Mouse (Mus musculus) ES-Bruce4 (cell line): ENCODE data around the gene Qprt. TPM values are rescaled to one million over a fixed set of nuclear protein-coding genes. Genes with fewer than 3 reads are reported as not detected.

Source experiments
- H3K27ac ChIP-seq: 2 replicates; pipeline ENCODE4 v1.5.1; 2012; ENCODE audit warnings: low read length, inconsistent platforms; ENCODE audit not compliant: insufficient read depth
- H3K27me3 ChIP-seq: 2 replicates; pipeline ENCODE4 v1.6.1; 2012; ENCODE audit warnings: mild to moderate bottlenecking, low read length, inconsistent platforms; ENCODE audit not compliant: control insufficient read depth, poor library complexity, insufficient read depth, severe bottlenecking
- H3K36me3 ChIP-seq: 2 replicates; pipeline ENCODE4 v1.6.1; 2012; ENCODE audit warnings: inconsistent platforms, mild to moderate bottlenecking, low read length, moderate library complexity; ENCODE audit not compliant: control insufficient read depth, poor library complexity, insufficient read depth, severe bottlenecking
- H3K4me1 ChIP-seq: one replicate; pipeline ENCODE4 v1.8.1; 2011; ENCODE audit warnings: low read length; ENCODE audit not compliant: control insufficient read depth, insufficient read depth
- H3K4me3 ChIP-seq: 2 replicates; pipeline ENCODE4 v1.5.1; 2011; ENCODE audit warnings: low read depth, mild to moderate bottlenecking, low read length
- H3K9ac ChIP-seq: 2 replicates; pipeline ENCODE4 v1.6.1; 2012; ENCODE audit warnings: low read depth, mild to moderate bottlenecking, inconsistent platforms; ENCODE audit not compliant: poor library complexity, severe bottlenecking
- H3K9me3 ChIP-seq: replicated peaks from 2 replicates; pipeline ENCODE4 v1.6.1; 2012; ENCODE audit warnings: mild to moderate bottlenecking, low read length, inconsistent platforms; ENCODE audit not compliant: control insufficient read depth, poor library complexity, insufficient read depth, severe bottlenecking
- CTCF ChIP-seq: IDR thresholded peaks from one replicate; pipeline ENCODE4 v1.8.1; 2011; ENCODE audit warnings: low read depth, low read length
- EP300 ChIP-seq: IDR thresholded peaks from 2 replicates; pipeline ENCODE4 v1.6.1; 2011; ENCODE audit warnings: low read depth, low read length; ENCODE audit not compliant: insufficient read depth
- POLR2A ChIP-seq: IDR thresholded peaks from one replicate; pipeline ENCODE4 v1.8.1; 2011; ENCODE audit warnings: low read length; ENCODE audit not compliant: insufficient read depth
- polyA plus RNA-seq: library from polyadenylated mRNA; stranded (reverse); fragments of >200 nt; gene quantifications from 2 replicates; pipeline ENCODE4 v1.2.4, GENCODE M21; 2011; ENCODE audit warnings: low read depth; ENCODE audit not compliant: missing spikeins, insufficient read depth, insufficient read length

Gene Qprt
- polyA plus RNA-seq, 1 experiment: 8.6 TPM

DNA sequence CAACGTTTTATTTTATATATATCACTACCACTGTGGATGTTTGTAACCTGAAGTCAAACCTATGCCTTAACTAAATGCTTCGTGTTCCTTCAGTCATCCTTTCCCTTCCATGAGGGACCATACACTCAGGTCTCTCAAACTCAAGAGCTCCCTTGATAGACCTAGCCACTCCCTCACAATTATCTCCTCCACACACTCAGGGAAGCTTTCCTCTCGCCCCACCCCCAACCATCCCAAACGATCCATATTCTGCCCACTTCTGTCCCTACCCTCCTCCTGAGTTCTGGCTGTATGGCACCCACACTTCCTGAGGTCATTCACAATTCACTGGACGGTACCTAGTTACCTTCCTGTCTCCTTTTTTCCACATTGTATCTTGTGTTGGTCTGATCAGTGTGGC lies 23.5 kb downstream of the Qprt start:
- no peak for TF ChIP-seq CTCF
- TF ChIP-seq EP300: no peak
- TF ChIP-seq POLR2A: no peak
- Histone ChIP-seq H3K4me1 (no peaks in the 10 kb centered on the region), H3K4me3 (no peak overlapping the region), H3K9me3 (no peaks in the 10 kb centered on the region), H3K9ac (no peak overlapping the region), H3K36me3 (no peaks in the 10 kb centered on the region), H3K27me3 (no peaks in the 10 kb centered on the region), H3K27ac (no peak overlapping the region)

DNA sequence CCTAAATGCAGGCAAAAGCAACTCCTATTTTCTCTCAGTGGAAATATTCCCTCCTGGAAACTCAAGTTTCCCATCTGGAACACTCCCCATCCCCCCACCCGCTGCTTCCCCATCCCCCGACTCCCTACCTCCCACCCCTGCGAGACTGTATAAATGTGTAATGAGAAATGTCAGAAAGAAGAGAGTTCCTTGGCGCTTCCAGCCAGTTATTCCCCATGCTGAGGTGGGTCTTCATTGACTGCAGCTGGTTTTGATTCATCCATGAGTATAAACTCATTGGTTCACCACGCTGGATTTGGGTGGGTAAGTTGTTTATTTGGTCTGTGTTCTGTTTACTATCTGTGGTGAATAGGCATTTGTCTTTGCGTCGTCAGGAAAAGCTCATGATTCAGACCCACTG lies 25.6 kb downstream of the Qprt start:
- no peaks in the 10 kb centered on the region for H3K4me1 ChIP-seq
- no peak overlapping the region for H3K4me3 ChIP-seq
- H3K27me3 ChIP-seq: no peaks in the 10 kb centered on the region
- TF ChIP-seq CTCF (no peak), POLR2A (no peak), EP300 (no peak)
- H3K9ac ChIP-seq: no peak overlapping the region
- H3K27ac ChIP-seq: no peak overlapping the region
- H3K9me3 ChIP-seq: no peaks in the 10 kb centered on the region
- no peaks in the 10 kb centered on the region for H3K36me3 ChIP-seq

DNA sequence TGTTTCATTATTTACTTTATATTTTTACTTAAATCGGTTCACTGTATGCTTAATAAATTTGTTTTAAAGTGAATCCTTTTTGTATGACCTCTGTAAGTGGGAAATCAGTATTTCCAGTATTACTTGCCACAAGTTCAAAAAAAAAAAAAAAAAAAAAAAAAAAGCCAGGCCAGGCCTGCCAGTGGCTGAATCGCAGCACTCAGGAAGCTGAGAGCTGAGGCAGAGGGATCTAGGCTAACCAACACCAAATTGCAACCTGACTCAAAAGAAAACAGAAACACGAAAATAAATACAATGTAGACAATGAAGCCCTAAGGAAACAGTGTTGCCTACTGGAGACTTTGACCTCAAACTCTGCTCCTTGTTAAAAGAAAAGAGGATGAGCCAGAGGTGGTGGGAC lies 28.1 kb downstream of the Qprt start:
- TF ChIP-seq POLR2A (no peak), CTCF (no peak), EP300 (no peak)
- Histone ChIP-seq H3K27ac (no peak overlapping the region), H3K4me3 (no peak overlapping the region), H3K9me3 (no peaks in the 10 kb centered on the region), H3K4me1 (no peaks in the 10 kb centered on the region), H3K9ac (no peak overlapping the region), H3K27me3 (no peaks in the 10 kb centered on the region), H3K36me3 (no peaks in the 10 kb centered on the region)

DNA sequence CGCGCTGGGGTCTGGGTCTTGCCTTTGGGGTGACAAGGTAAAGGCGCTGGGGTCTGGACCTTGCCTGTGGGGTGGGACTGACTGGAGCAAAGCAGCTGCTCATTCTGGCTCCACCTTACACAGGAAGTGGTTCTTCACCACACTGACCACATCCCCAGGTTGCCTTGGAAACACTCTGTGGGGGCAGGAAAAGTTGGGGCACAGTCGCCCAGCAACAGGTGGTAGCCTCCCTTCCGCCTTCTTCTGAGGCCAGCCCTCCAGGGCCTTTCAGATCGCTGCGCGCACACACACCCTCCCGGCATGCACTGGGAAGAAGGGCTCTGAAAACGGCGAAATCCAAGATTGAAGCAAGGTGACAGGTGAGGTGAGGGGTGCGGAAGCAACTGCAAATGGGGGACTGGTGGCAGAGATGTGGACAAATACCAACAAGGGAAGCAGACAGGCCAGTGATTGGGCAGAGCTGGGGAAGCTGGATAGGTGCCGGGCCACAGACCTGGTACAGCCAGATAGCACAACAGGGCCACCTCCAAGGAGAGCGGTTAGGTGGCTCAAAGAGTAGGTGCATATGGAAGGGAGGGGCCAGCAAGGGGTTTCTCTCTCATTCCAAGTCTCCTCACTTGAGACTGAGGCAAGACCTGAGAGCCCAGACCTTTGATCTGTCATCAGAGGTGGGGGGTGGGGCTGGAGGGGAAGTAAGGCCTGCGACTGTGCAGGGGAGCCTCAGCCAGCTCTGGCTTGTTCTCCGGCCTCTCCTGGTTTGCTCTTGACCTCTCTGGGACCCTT lies 30.7 kb downstream of the Qprt start, which contains the start of gene AI467606:
Gene AI467606, plus strand, starts transcription at position 246 of the 783 bp plus-strand sequence.
- Histone ChIP-seq H3K36me3 (no peaks in the 10 kb centered on the region), H3K27me3 (no peaks in the 10 kb centered on the region), H3K27ac (peak within 1 kb of the TSS; percentile 33), H3K9ac (peak within 1 kb of the TSS; percentile 39), H3K4me1 (no peaks in the 10 kb centered on the region), H3K4me3 (peak within 1 kb of the TSS; percentile 64), H3K9me3 (no peaks in the 10 kb centered on the region)
- TF ChIP-seq POLR2A (peak; percentile 9), EP300 (peak; percentile 26; the same call in 1 of the 2 replicates), CTCF (no peak)

DNA sequence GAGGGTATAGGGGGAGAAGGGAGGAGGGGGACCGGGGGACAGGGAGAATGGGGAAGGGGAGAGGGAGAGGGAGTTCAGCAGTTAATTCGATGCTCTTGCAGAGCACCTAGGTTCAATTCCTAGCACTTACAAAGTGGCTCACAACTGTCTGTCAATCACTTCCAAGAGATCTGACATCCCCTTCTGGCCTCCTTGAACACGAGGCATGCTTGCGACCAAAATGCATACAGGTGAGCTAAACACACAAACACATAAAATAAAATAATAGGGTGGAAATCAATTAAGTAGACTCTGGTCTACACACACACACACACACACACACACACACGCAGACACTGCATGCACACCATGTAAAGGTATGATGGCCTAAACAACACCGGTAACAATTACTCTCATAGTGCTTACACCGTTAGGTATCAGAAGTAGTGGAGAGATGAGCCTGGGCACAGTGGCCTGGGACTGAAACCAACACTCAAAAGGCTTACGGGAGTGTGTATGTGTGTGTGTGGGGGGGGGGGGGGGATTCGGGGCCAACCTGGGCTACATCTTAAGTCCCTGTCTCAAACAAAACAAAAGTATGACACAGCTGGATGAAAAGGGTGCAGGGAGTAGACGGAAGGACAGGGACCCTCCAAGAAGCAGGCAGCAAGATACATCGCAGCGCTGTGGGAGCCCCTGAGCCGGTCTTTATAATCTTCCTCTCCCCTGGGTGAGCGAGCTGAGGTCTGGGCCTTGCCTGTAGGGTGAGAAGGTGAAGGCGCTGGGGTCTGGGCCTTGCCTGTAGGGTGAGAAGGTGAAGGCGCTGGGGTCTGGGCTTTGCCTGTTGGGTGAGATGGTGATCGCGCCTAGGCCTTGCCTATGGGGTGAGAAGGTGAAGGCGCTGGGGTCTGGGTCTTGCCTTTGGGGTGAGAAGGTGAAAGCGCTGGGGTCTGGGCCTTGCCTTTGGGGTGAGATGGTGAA lies 31.6 kb downstream of the Qprt start:
- no peaks in the 10 kb centered on the region for H3K4me1 ChIP-seq
- TF ChIP-seq CTCF: no peak
- TF ChIP-seq POLR2A: no peak
- TF ChIP-seq EP300: no peak
- H3K9me3 ChIP-seq: no peaks in the 10 kb centered on the region
- no peaks in the 10 kb centered on the region for H3K27me3 ChIP-seq
- H3K4me3 ChIP-seq: peak overlapping the region; percentile 64
- H3K27ac ChIP-seq: peak overlapping the region; percentile 10
- H3K36me3 ChIP-seq: no peaks in the 10 kb centered on the region
- peak overlapping the region; percentile 39 for H3K9ac ChIP-seq
